Mouse (Mus musculus): ENCODE measurements around the gene Arhgef3. TPM values are rescaled to one million over a fixed set of nuclear protein-coding genes. Genes with fewer than 3 reads are reported as not detected.

Gene Arhgef3
- polyA plus RNA-seq, 1 experiment, result 17.3 TPM

GRCm38 (mm10) chr14:27347224-27347623 lies 232.5 kb downstream of the Arhgef3 start:
- Histone ChIP-seq H3K27me3 (replicated peaks; ENCODE audit: control insufficient read depth, insufficient read depth, low read length) (no peaks in the 10 kb centered on the region), H3K4me1 (ENCODE audit: control insufficient read depth, insufficient read depth, low read length) (peaks cover 38% of the 10 kb centered on the region), H3K36me3 (ENCODE audit: control insufficient read depth, insufficient read depth, low read length) (no peaks in the 10 kb centered on the region), H3K4me3 (ENCODE audit: insufficient read depth, low read depth, low read length) (no peak overlapping the region), H3K27ac (ENCODE audit: insufficient read depth, low read depth, low read length) (no peak overlapping the region)
- no peak for DNase-seq
- TF ChIP-seq CTCF (conservative IDR thresholded peaks at IDR 0.05; ENCODE audit: insufficient read depth, insufficient read length, low read depth, low read length) (no peak), POLR2A (IDR thresholded peaks at IDR 0.05; ENCODE audit: low read depth, low read length) (no peak)
- 58% methylated on average over 3 of the region's 3 CpGs for WGBS

- Histone ChIP-seq H3K4me1 (ENCODE audit: control insufficient read depth, insufficient read depth, low read length) (peaks cover 36% of the 10 kb centered on the region), H3K27me3 (replicated peaks; ENCODE audit: control insufficient read depth, insufficient read depth, low read length) (no peaks in the 10 kb centered on the region), H3K4me3 (ENCODE audit: insufficient read depth, low read depth, low read length) (no peak overlapping the region), H3K36me3 (ENCODE audit: control insufficient read depth, insufficient read depth, low read length) (no peaks in the 10 kb centered on the region), H3K27ac (ENCODE audit: insufficient read depth, low read depth, low read length) (0 out of 2 replicates have a peak overlapping the region, but pooled peaks have one; percentile 29)
- no peak for DNase-seq
- WGBS, result 80% methylated on average over 5 of the region's 5 CpGs
- TF ChIP-seq POLR2A (IDR thresholded peaks at IDR 0.05; ENCODE audit: low read depth, low read length) (no peak), CTCF (conservative IDR thresholded peaks at IDR 0.05; ENCODE audit: insufficient read depth, insufficient read length, low read depth, low read length) (no peak)
Measured at GRCm38 (mm10) chr14:27347666-27348065, 233.0 kb downstream of the Arhgef3 start.

- TF ChIP-seq POLR2A (IDR thresholded peaks at IDR 0.05; ENCODE audit: low read depth, low read length) (no peak), CTCF (conservative IDR thresholded peaks at IDR 0.05; ENCODE audit: insufficient read depth, insufficient read length, low read depth, low read length) (no peak)
- Histone ChIP-seq H3K36me3 (ENCODE audit: control insufficient read depth, insufficient read depth, low read length) (no peaks in the 10 kb centered on the region), H3K27ac (ENCODE audit: insufficient read depth, low read depth, low read length) (0 out of 2 replicates have a peak overlapping the region, but pooled peaks have one; percentile 29), H3K4me1 (ENCODE audit: control insufficient read depth, insufficient read depth, low read length) (peaks cover 39% of the 10 kb centered on the region), H3K27me3 (replicated peaks; ENCODE audit: control insufficient read depth, insufficient read depth, low read length) (no peaks in the 10 kb centered on the region), H3K4me3 (ENCODE audit: insufficient read depth, low read depth, low read length) (no peak overlapping the region)
- 72% methylated on average over 2 of the region's 2 CpGs for WGBS
- peak; percentile 70 for DNase-seq
Measured at GRCm38 (mm10) chr14:27348088-27348487, 233.4 kb downstream of the Arhgef3 start.

- 96% methylated on average over 4 of the region's 4 CpGs for WGBS
- Histone ChIP-seq H3K4me3 (ENCODE audit: insufficient read depth, low read depth, low read length) (no peak overlapping the region), H3K27me3 (replicated peaks; ENCODE audit: control insufficient read depth, insufficient read depth, low read length) (no peaks in the 10 kb centered on the region), H3K36me3 (ENCODE audit: control insufficient read depth, insufficient read depth, low read length) (no peaks in the 10 kb centered on the region), H3K4me1 (ENCODE audit: control insufficient read depth, insufficient read depth, low read length) (peaks cover 39% of the 10 kb centered on the region), H3K27ac (ENCODE audit: insufficient read depth, low read depth, low read length) (no peak overlapping the region)
- no peak for DNase-seq
- TF ChIP-seq POLR2A (IDR thresholded peaks at IDR 0.05; ENCODE audit: low read depth, low read length) (no peak), CTCF (conservative IDR thresholded peaks at IDR 0.05; ENCODE audit: insufficient read depth, insufficient read length, low read depth, low read length) (no peak)
Measured at GRCm38 (mm10) chr14:27348656-27349055, 234.0 kb downstream of the Arhgef3 start.

GRCm38 (mm10) chr14:27349120-27349519 lies 234.4 kb downstream of the Arhgef3 start:
- no peak for DNase-seq
- H3K36me3 ChIP-seq (ENCODE audit: control insufficient read depth, insufficient read depth, low read length), result no peaks in the 10 kb centered on the region
- H3K4me1 ChIP-seq (ENCODE audit: control insufficient read depth, insufficient read depth, low read length), result peaks cover 39% of the 10 kb centered on the region
- TF ChIP-seq POLR2A (IDR thresholded peaks at IDR 0.05; ENCODE audit: low read depth, low read length) (no peak), CTCF (conservative IDR thresholded peaks at IDR 0.05; ENCODE audit: insufficient read depth, insufficient read length, low read depth, low read length) (no peak)
- no peak overlapping the region for H3K4me3 ChIP-seq (ENCODE audit: insufficient read depth, low read depth, low read length)
- WGBS, result 78% methylated on average over 3 of the region's 3 CpGs
- H3K27me3 ChIP-seq (replicated peaks; ENCODE audit: control insufficient read depth, insufficient read depth, low read length), result no peaks in the 10 kb centered on the region
- peak overlapping the region; percentile 96; the same call in 1 of the 2 replicates for H3K27ac ChIP-seq (ENCODE audit: insufficient read depth, low read depth, low read length)

GRCm38 (mm10) chr14:27349828-27350729 lies 235.4 kb downstream of the Arhgef3 start:
- TF ChIP-seq CTCF (conservative IDR thresholded peaks at IDR 0.05; ENCODE audit: insufficient read depth, insufficient read length, low read depth, low read length), result no peak
- DNase-seq, result peak; percentile 34

GRCm38 (mm10) chr14:27351051-27351475 lies 236.4 kb downstream of the Arhgef3 start:
- TF ChIP-seq POLR2A (IDR thresholded peaks at IDR 0.05; ENCODE audit: low read depth, low read length), result no peak
- TF ChIP-seq CTCF (conservative IDR thresholded peaks at IDR 0.05; ENCODE audit: insufficient read depth, insufficient read length, low read depth, low read length), result no peak
- no peaks in the 10 kb centered on the region for H3K36me3 ChIP-seq (ENCODE audit: control insufficient read depth, insufficient read depth, low read length)
- H3K27me3 ChIP-seq (replicated peaks; ENCODE audit: control insufficient read depth, insufficient read depth, low read length), result no peaks in the 10 kb centered on the region
- peak; percentile 82 for DNase-seq
- WGBS, result 41% methylated on average over 5 of the region's 5 CpGs
- peak overlapping the region; percentile 96 for H3K27ac ChIP-seq (ENCODE audit: insufficient read depth, low read depth, low read length)
- peaks cover 25% of the 10 kb centered on the region for H3K4me1 ChIP-seq (ENCODE audit: control insufficient read depth, insufficient read depth, low read length)
- H3K4me3 ChIP-seq (ENCODE audit: insufficient read depth, low read depth, low read length), result no peak overlapping the region

More at GRCm38 (mm10) chr14:27349828-27350729, 235.4 kb downstream of the Arhgef3 start:
- Histone ChIP-seq H3K4me1 (ENCODE audit: control insufficient read depth, insufficient read depth, low read length) (peaks cover 32% of the 10 kb centered on the region), H3K36me3 (ENCODE audit: control insufficient read depth, insufficient read depth, low read length) (no peaks in the 10 kb centered on the region), H3K27me3 (replicated peaks; ENCODE audit: control insufficient read depth, insufficient read depth, low read length) (no peaks in the 10 kb centered on the region), H3K4me3 (ENCODE audit: insufficient read depth, low read depth, low read length) (no peak overlapping the region), H3K27ac (ENCODE audit: insufficient read depth, low read depth, low read length) (peak overlapping the region; percentile 96)
- WGBS, result 70% methylated on average over 17 of the region's 17 CpGs
